Mouse (Mus musculus) heart, embryonic 15.5 days (tissue): ENCODE results near the gene Zfp64. TPM values are rescaled to one million over a fixed set of nuclear protein-coding genes. Genes with fewer than 3 reads are reported as not detected.

Experiments
- ATAC-seq: fragments of 200-750 bp; cut with Nextera tagmentation; replicated peaks from 2 replicates; pipeline ENCODE4 v1.8.0; 2017; ENCODE audit warnings: low read depth, moderate TSS enrichment; ENCODE audit not compliant: insufficient number of reproducible peaks, insufficient read depth, low FRiP score
- H3K27ac ChIP-seq: fragments of 300-500 bp; sonication (generic); 2 replicates; pipeline ENCODE4 v1.5.1; 2015; ENCODE audit warnings: mild to moderate bottlenecking, inconsistent platforms
- H3K27me3 ChIP-seq: fragments of 300-500 bp; sonication (generic); 2 replicates; pipeline ENCODE4 v1.6.1; 2015; ENCODE audit warnings: inconsistent platforms
- H3K36me3 ChIP-seq: fragments of 300-500 bp; sonication (generic); 2 replicates; pipeline ENCODE4 v1.6.1; 2015; ENCODE audit warnings: mild to moderate bottlenecking, inconsistent platforms
- H3K4me1 ChIP-seq: fragments of 300-500 bp; sonication (generic); replicated peaks from 2 replicates; pipeline ENCODE4 v1.6.1; 2015; ENCODE audit warnings: inconsistent platforms
- H3K4me2 ChIP-seq: fragments of 300-500 bp; sonication (generic); 2 replicates; pipeline ENCODE4 v1.6.1; 2015; ENCODE audit warnings: inconsistent platforms, mild to moderate bottlenecking, moderate library complexity
- H3K4me3 ChIP-seq: fragments of 300-500 bp; sonication (generic); 2 replicates; pipeline ENCODE4 v1.5.1; 2015; ENCODE audit warnings: mild to moderate bottlenecking, inconsistent platforms
- H3K9ac ChIP-seq: fragments of 300-500 bp; sonication (generic); 2 replicates; pipeline ENCODE4 v1.6.1; 2015; ENCODE audit warnings: mild to moderate bottlenecking, inconsistent platforms
- H3K9me3 ChIP-seq: fragments of 300-500 bp; sonication (generic); replicated peaks from 2 replicates; pipeline ENCODE4 v1.6.1; 2016; ENCODE audit warnings: inconsistent platforms
- WGBS: fragments of 180-500 bp; shearing (Covaris S2); methylation state at CpG from one replicate; pipeline ENCODE4 v1.1.7; 2015; ENCODE audit warnings: mixed read lengths; 5-methylcytosine and 5-hydroxymethylcytosine counted together
- polyA plus RNA-seq: library from polyadenylated mRNA; unstranded; fragments of >200 nt; fragmentation: Nextera tagmentation; extraction: Ambion mirVana; gene quantifications from 2 replicates; pipeline ENCODE4 v1.2.1, GENCODE M21; 2015

The Zfp64 gene
- polyA plus RNA-seq, 1 experiment from 2014 or later, result 13.2 TPM

DNA sequence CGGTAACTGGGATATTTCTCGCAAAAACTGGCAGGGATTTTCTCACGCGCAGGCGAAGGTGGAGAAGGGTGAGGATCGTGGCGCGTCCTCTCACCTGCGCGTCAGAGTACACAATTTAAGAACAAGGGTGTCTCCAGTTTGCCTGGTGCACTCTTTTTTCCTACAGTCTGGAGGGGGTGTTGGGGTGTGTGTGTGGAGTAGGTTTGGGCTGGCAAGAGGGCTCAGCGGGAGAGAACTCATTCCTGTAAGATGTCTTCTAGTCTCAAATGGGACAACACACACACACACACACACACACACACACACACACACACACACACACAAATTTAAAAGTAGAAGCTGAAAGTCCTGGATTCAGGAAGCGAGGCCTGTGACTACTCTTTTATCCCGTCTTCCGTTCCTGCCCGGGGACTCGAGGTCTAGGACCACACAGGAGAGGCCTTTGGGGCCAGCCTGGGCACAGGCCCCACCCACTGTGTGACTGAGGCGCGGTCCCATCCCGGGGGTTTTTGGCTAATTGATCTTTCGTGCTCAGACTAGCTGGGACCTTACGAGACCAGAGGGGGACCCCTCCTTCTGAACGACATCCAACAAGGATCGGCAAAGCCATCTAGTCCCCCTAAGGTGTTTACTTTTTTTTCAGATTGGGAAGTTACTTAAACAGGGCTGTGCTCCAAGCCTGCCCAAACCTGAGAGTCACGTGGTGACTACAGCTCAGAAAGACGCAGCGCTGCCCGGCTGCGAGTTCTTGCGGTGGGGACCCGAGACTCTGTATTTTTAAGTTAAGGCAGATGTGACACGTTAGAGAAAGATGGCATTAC is 42.3 kb downstream of the Zfp64 start:
- 3% methylated on average over 31 of the region's 31 CpGs for WGBS
- Histone ChIP-seq H3K27ac (no peak overlapping the region), H3K4me1 (peaks cover 28% of the 10 kb centered on the region), H3K4me3 (peak overlapping the region; percentile 52), H3K9me3 (no peaks in the 10 kb centered on the region), H3K27me3 (peaks cover 43% of the 10 kb centered on the region), H3K9ac (0 out of 2 replicates have a peak overlapping the region, but pooled peaks have one; percentile 32), H3K36me3 (no peaks in the 10 kb centered on the region), H3K4me2 (peak overlapping the region; percentile 92)
- no peak for ATAC-seq

DNA sequence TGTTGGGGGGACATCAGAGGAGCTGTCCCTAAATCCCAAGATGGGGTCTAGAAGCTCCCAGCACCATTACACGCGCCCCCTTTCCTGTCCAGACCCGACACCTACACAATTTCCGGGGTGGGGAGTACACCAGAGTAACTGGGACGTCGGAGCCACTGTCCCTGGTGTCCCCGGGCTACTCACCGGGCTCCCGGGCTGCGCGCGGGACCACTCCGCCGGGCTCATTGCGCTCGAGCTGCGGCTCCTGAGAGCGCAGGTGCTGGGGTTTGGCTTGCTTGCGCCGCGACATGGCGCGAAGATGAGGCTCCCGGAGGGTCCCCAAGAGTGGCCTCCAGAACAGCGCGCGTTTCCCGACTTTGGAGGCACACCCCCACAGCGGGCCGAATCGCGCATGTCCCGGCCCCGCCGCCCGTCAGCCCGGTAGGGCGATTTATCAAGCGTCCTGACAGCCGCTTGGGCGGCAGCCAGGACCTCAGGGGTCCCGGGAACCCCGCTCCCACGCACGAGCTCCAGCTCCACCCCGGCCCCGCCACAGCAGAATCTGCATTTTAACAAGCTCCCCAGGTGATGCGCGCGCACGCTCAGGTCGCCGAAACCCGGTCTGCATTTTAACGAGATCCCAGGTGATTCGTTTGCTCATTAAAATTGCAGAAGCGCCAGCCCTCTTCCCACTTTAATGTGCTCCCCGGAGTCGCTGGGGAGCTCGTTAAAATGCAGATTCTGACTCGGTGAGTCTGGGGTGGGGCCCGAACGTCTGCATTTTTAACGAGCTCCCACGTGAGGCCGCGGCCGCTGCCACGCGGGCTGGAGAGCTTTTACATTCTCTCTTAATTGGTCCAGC is 43.1 kb downstream of the Zfp64 start:
- Histone ChIP-seq H3K9me3 (no peaks in the 10 kb centered on the region), H3K4me2 (peak overlapping the region; percentile 92), H3K4me3 (peak overlapping the region; percentile 52), H3K36me3 (no peaks in the 10 kb centered on the region), H3K4me1 (peaks cover 28% of the 10 kb centered on the region), H3K27me3 (peaks cover 47% of the 10 kb centered on the region), H3K27ac (no peak overlapping the region), H3K9ac (peak overlapping the region; percentile 32)
- ATAC-seq, result no peak
- under 1% methylated on average over 69 of the region's 70 CpGs for WGBS

DNA sequence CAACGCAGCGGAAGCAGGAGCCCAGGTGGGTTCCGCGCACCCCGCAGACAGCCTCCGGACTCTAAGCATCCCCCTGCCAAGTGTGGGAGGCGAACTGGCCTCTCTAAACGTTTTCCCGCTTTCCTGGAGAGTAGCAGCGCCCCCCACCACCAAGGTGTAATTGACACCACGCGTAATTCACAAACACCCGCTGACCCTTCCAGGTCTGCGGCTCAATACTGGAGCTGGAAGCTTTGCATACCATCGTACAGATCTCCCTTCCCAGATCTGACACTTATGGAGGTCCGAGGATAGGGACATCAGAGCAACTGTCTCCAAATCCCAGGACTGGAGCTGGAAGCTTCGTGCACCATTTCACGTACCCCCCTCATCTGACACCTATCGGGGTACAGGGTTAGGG is 43.9 kb downstream of the Zfp64 start:
- Histone ChIP-seq H3K9ac (no peak overlapping the region), H3K4me3 (peak overlapping the region; percentile 52), H3K27me3 (peaks cover 54% of the 10 kb centered on the region), H3K4me2 (peak overlapping the region; percentile 92), H3K4me1 (peaks cover 28% of the 10 kb centered on the region), H3K9me3 (no peaks in the 10 kb centered on the region), H3K36me3 (no peaks in the 10 kb centered on the region), H3K27ac (no peak overlapping the region)
- no peak for ATAC-seq
- 2% methylated on average over 19 of the region's 19 CpGs for WGBS

GRCm38 (mm10) chr2:168906022-168906421 is 49.4 kb downstream of the Zfp64 start:
- peaks cover 32% of the 10 kb centered on the region for H3K27me3 ChIP-seq
- no peaks in the 10 kb centered on the region for H3K9me3 ChIP-seq
- H3K27ac ChIP-seq, result no peak overlapping the region
- no peak for ATAC-seq
- H3K4me1 ChIP-seq, result peaks cover 2% of the 10 kb centered on the region; the same call in 1 of the 2 replicates
- WGBS, result 19% methylated on average over 11 of the region's 11 CpGs
- H3K36me3 ChIP-seq, result no peaks in the 10 kb centered on the region
- no peak overlapping the region for H3K4me2 ChIP-seq
- H3K9ac ChIP-seq, result no peak overlapping the region
- H3K4me3 ChIP-seq, result no peak overlapping the region

DNA sequence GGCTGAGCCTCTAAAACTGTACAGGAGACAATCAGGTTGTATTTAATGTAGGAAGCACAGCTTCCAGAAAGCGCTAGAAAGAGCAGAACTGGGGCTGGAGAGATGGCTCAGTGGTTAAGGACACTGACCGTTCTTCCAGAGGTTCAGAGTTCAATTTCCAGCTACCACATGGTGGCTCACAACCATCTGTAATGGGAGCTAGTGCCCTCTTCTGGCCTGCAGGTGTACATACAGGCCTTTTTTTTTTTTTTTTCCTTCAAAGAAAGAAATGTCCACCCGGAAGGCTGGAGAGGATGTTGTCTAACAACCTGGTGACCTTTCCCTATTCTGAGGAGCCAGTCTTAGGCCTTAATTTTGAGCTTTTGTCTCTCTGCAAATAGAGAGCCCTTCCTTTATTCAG is 50.5 kb downstream of the Zfp64 start:
- no peak overlapping the region for H3K4me3 ChIP-seq

DNA sequence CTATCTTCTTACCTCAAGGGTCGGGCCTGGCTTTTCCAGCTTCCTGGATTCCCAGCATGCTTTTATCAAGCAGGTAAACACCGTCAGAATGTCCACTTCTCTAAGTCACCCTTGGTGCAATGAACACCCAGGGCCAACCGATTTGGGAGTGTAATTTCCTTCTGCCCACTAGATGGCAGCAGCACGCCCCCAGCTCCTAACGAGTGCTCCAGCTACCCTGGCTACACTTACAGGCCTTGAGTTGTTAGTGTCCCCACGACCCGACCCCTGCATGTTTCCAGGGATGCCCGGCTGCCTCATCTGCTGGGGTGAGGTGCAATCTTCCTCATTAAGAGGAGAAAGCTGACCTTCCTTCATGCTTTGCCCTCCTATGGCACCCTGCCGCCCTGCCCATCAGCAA is 51.2 kb downstream of the Zfp64 start:
- Histone ChIP-seq H3K27me3 (peaks cover 16% of the 10 kb centered on the region), H3K36me3 (no peaks in the 10 kb centered on the region; the same call in 1 of the 2 replicates), H3K4me1 (no peaks in the 10 kb centered on the region), H3K4me3 (no peak overlapping the region), H3K27ac (no peak overlapping the region), H3K9me3 (no peaks in the 10 kb centered on the region), H3K9ac (no peak overlapping the region), H3K4me2 (no peak overlapping the region)
- WGBS, result 15% methylated on average over 9 of the region's 9 CpGs
- peak; percentile 63; the same call in 1 of the 2 replicates for ATAC-seq

More for the DNA sequence above, 50.5 kb downstream of the Zfp64 start:
- 73% methylated on average over 3 of the region's 3 CpGs for WGBS
- no peak overlapping the region for H3K9ac ChIP-seq
- no peaks in the 10 kb centered on the region for H3K4me1 ChIP-seq
- no peaks in the 10 kb centered on the region for H3K9me3 ChIP-seq
- no peaks in the 10 kb centered on the region; the same call in 1 of the 2 replicates for H3K36me3 ChIP-seq
- peaks cover 20% of the 10 kb centered on the region for H3K27me3 ChIP-seq
- no peak for ATAC-seq
- H3K4me2 ChIP-seq, result no peak overlapping the region
- no peak overlapping the region for H3K27ac ChIP-seq

DNA sequence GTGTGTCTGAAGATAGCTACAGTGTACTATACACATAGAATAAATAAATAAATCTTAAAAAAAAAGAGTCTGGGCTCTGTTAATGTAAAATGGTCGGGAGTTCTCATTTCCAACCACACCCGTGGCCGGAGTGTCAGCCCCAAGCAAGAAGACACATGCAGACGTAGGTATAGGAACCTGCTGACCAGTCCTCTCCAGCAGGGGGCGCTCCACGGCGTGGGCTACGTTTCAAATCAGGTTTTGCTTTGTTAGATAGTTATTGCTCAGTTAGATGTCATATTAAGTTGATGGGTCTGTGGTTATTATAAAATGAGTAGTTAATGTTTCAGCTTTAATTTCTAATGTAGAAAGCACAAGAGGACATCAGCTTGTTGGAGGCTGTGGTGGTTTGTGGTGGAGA is 52.8 kb downstream of the Zfp64 start:
- H3K4me1 ChIP-seq, result no peaks in the 10 kb centered on the region
- ATAC-seq, result no peak
- no peak overlapping the region for H3K27ac ChIP-seq
- no peak overlapping the region for H3K9ac ChIP-seq
- peaks cover 13% of the 10 kb centered on the region for H3K27me3 ChIP-seq
- no peaks in the 10 kb centered on the region for H3K9me3 ChIP-seq
- H3K4me2 ChIP-seq, result no peak overlapping the region
- 24% methylated on average over 8 of the region's 8 CpGs for WGBS
- H3K4me3 ChIP-seq, result no peak overlapping the region
- H3K36me3 ChIP-seq, result no peaks in the 10 kb centered on the region; the same call in 1 of the 2 replicates

- H3K36me3 ChIP-seq, result no peaks in the 10 kb centered on the region; the same call in 1 of the 2 replicates
- WGBS, result 72% methylated on average over 7 of the region's 7 CpGs
- H3K4me3 ChIP-seq, result no peak overlapping the region
- H3K4me2 ChIP-seq, result no peak overlapping the region
- no peaks in the 10 kb centered on the region for H3K9me3 ChIP-seq
- no peak overlapping the region for H3K27ac ChIP-seq
- H3K4me1 ChIP-seq, result no peaks in the 10 kb centered on the region
- H3K27me3 ChIP-seq, result no peaks in the 10 kb centered on the region
- H3K9ac ChIP-seq, result no peak overlapping the region
- ATAC-seq, result no peak
These were observed 57.5 kb downstream of the Zfp64 start for GRCm38 (mm10) chr2:168897906-168898305.

- Histone ChIP-seq H3K36me3 (no peaks in the 10 kb centered on the region; the same call in 1 of the 2 replicates), H3K4me2 (no peak overlapping the region), H3K4me1 (no peaks in the 10 kb centered on the region), H3K27me3 (no peaks in the 10 kb centered on the region), H3K9ac (no peak overlapping the region), H3K9me3 (no peaks in the 10 kb centered on the region), H3K4me3 (no peak overlapping the region), H3K27ac (no peak overlapping the region)
- 85% methylated on average over 8 of the region's 8 CpGs for WGBS
- no peak for ATAC-seq
These were observed 59.9 kb downstream of the Zfp64 start for GRCm38 (mm10) chr2:168895531-168895930.

DNA sequence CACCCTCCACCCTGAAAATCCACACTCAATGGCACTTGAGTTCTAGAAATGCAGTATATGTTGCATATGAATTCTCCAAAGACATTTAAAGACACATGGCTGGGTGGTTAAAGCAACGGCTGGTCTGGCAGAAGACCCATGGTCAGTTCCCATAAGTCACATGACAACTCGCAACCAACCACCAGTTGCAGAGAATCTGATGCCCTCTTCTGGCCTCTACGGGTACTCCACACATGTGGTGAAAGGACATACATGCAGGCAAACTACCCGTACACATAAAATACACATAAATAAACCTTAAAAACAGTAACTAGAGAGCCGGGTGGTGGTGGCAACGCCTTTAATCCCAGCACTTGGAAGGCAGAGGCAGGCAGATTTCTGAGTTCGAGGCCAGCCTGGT is 60.6 kb downstream of the Zfp64 start:
- no peak for ATAC-seq
- Histone ChIP-seq H3K27ac (no peak overlapping the region), H3K9me3 (no peaks in the 10 kb centered on the region), H3K4me2 (no peak overlapping the region), H3K4me1 (no peaks in the 10 kb centered on the region), H3K36me3 (no peaks in the 10 kb centered on the region; the same call in 1 of the 2 replicates), H3K27me3 (no peaks in the 10 kb centered on the region), H3K9ac (no peak overlapping the region), H3K4me3 (no peak overlapping the region)
- 86% methylated on average over 7 of the region's 7 CpGs for WGBS

DNA sequence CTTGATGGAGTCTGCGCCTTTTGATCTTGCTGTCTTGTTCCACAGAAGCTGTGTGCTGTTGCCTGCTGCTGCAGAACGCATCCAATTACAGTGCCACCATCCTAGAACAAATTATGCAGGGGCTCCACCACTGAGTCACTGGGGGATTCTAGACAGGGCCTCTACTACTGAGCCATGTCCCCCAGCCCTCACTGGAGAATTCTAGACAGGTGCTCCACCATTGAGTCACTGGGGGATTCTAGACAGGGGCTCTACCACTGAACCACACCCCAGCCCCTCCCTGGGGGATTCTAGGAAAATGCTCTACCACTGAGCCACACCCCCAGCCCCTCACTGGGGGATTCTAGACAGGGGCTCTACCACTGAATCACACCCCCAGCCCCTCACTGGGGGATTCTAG is 63.3 kb downstream of the Zfp64 start:
- Histone ChIP-seq H3K4me3 (no peak overlapping the region), H3K27me3 (no peaks in the 10 kb centered on the region), H3K36me3 (no peaks in the 10 kb centered on the region), H3K4me2 (no peak overlapping the region), H3K9ac (no peak overlapping the region), H3K27ac (no peak overlapping the region), H3K4me1 (no peaks in the 10 kb centered on the region), H3K9me3 (no peaks in the 10 kb centered on the region)
- no peak for ATAC-seq
- WGBS, result 83% methylated on average over 2 of the region's 2 CpGs
